Mouse (Mus musculus) right cerebral cortex, adult 18-20 months (tissue): ENCODE results near the gene Pkd1l2.

Source experiments
- DNase-seq: peaks from one replicate; pipeline ENCODE4 v3.0.0; 2022; ENCODE audit warnings: mixed read lengths

Pkd1l2 gene

GRCm38 (mm10) chr8:117031476-117031875, 50.8 kb downstream of the Pkd1l2 start:
- no peak for DNase-seq

- no peak for DNase-seq
Observed at GRCm38 (mm10) chr8:117028686-117029085, 53.6 kb downstream of the Pkd1l2 start.

GRCm38 (mm10) chr8:117027601-117028000, 54.6 kb downstream of the Pkd1l2 start:
- DNase-seq = no peak

GRCm38 (mm10) chr8:117022297-117022993, 59.8 kb downstream of the Pkd1l2 start:
- no peak for DNase-seq

GRCm38 (mm10) chr8:117019323-117020275, 62.6 kb downstream of the Pkd1l2 start:
- peak; percentile 46 for DNase-seq

GRCm38 (mm10) chr8:117017896-117018295, 64.4 kb downstream of the Pkd1l2 start:
- no peak for DNase-seq

GRCm38 (mm10) chr8:117017006-117017405, 65.2 kb downstream of the Pkd1l2 start:
- no peak for DNase-seq

- no peak for DNase-seq
Observed at GRCm38 (mm10) chr8:117015670-117016069, 66.6 kb downstream of the Pkd1l2 start.

GRCm38 (mm10) chr8:117011366-117011765, 70.9 kb downstream of the Pkd1l2 start:
- DNase-seq = no peak

- DNase-seq = no peak
Observed at GRCm38 (mm10) chr8:116994016-116994716, 88.1 kb downstream of the Pkd1l2 start.

- peak; percentile 99 for DNase-seq
Observed at GRCm38 (mm10) chr8:116993095-116993867, 89.0 kb downstream of the Pkd1l2 start, which contains the start of gene Gcsh. Gene Gcsh, minus strand, starts transcription at chr8:116993537.

- peak; percentile 14 for DNase-seq
Observed at GRCm38 (mm10) chr8:116992176-116992971, 89.9 kb downstream of the Pkd1l2 start.

GRCm38 (mm10) chr8:116991241-116991640, 91.0 kb downstream of the Pkd1l2 start:
- DNase-seq = no peak

- DNase-seq = no peak
Observed at GRCm38 (mm10) chr8:116989842-116990241, 92.4 kb downstream of the Pkd1l2 start.

GRCm38 (mm10) chr8:116980117-116980516, 102.1 kb downstream of the Pkd1l2 start:
- peak; percentile 59 for DNase-seq

- DNase-seq = peak; percentile 99
Observed at GRCm38 (mm10) chr8:116978631-116979256, 103.5 kb downstream of the Pkd1l2 start, which contains the start of gene 1700030J22Rik. Gene 1700030J22Rik, minus strand, starts transcription at chr8:116978959.

- DNase-seq = no peak
Observed at GRCm38 (mm10) chr8:116978052-116978451, 104.2 kb downstream of the Pkd1l2 start.

GRCm38 (mm10) chr8:116975606-116976005, 106.6 kb downstream of the Pkd1l2 start:
- DNase-seq = no peak

GRCm38 (mm10) chr8:116975066-116975465, 107.2 kb downstream of the Pkd1l2 start:
- no peak for DNase-seq

- no peak for DNase-seq
Observed at GRCm38 (mm10) chr8:116969531-116969930, 112.7 kb downstream of the Pkd1l2 start.

GRCm38 (mm10) chr8:116954415-116954814, 127.8 kb downstream of the Pkd1l2 start:
- peak; percentile 89 for DNase-seq
